Mouse (Mus musculus) CH12.LX (cell line): ENCODE data around the gene Sds. TPM values are rescaled to one million over a fixed set of nuclear protein-coding genes. Genes with fewer than 3 reads are reported as not detected.

Experiments used
- DNase-seq: peaks from one replicate; pipeline ENCODE4 v3.0.0-alpha.2; 2013; ENCODE audit errors: extremely low read depth
- H3K27ac ChIP-seq: 2 replicates; pipeline ENCODE4 v1.5.1; 2012; ENCODE audit warnings: low read depth, mild to moderate bottlenecking, control low read depth, moderate library complexity; ENCODE audit not compliant: insufficient read depth
- H3K27me3 ChIP-seq: replicated peaks from 2 replicates; pipeline ENCODE3; 2012; ENCODE audit warnings: inconsistent platforms
- H3K36me3 ChIP-seq, 2 experiments: replicated peaks in 1 of 2; 2 replicates each; pipeline versions ENCODE3 to v1.6.1; 2012; ENCODE audit warnings: inconsistent platforms in 1 of 2, low read length in 1 of 2, mild to moderate bottlenecking in 1 of 2, mixed read lengths in 1 of 2, moderate library complexity in 1 of 2; ENCODE audit not compliant: control insufficient read depth in 1 of 2, insufficient read depth in 1 of 2
- H3K4me1 ChIP-seq, 2 experiments: 2 replicates each; pipeline ENCODE4 v1.6.1; 2012; ENCODE audit warnings: inconsistent platforms in 1 of 2, moderate library complexity in 1 of 2; ENCODE audit not compliant: insufficient read depth in 2 of 2, control insufficient read depth in 1 of 2
- H3K4me2 ChIP-seq: 2 replicates; pipeline ENCODE4 v1.6.1; 2012; ENCODE audit warnings: low read depth, mild to moderate bottlenecking, control low read depth; ENCODE audit not compliant: poor library complexity, insufficient read depth, severe bottlenecking
- H3K4me3 ChIP-seq, 3 experiments: fragments of 150-350 bp in 1 of 3; sonication (generic) in 1 of 3; replicated peaks in 1 of 3; 2 replicates each; pipeline versions ENCODE3 to v1.5.1; 2011 to 2012; ENCODE audit warnings: low read depth in 2 of 3, low read length in 2 of 3, mild to moderate bottlenecking in 2 of 3, moderate library complexity in 2 of 3, control low read depth in 1 of 3, improper control_type of control experiment in 1 of 3, inconsistent platforms in 1 of 3, mixed read lengths in 1 of 3; ENCODE audit not compliant: poor library complexity in 1 of 3
- H3K79me2 ChIP-seq: replicated peaks from 2 replicates; pipeline ENCODE4 v1.6.1; 2012; ENCODE audit warnings: mild to moderate bottlenecking, moderate library complexity; ENCODE audit not compliant: control insufficient read depth, poor library complexity, insufficient read depth, severe bottlenecking; ENCODE audit errors: extremely low read depth
- H3K9ac ChIP-seq: 2 replicates; pipeline ENCODE4 v1.6.1; 2012; ENCODE audit warnings: low read depth, mild to moderate bottlenecking, control low read depth, moderate library complexity; ENCODE audit not compliant: insufficient read depth
- H3K9me3 ChIP-seq: replicated peaks from 2 replicates; pipeline ENCODE3; 2012; ENCODE audit warnings: low read length, inconsistent platforms, mixed read lengths
- BHLHE40 ChIP-seq: IDR thresholded peaks from 2 replicates; pipeline ENCODE4 v1.6.1; 2011; ENCODE audit warnings: mild to moderate bottlenecking, low read depth, low read length, improper control_type of control experiment
- CTCF ChIP-seq, 2 experiments: IDR thresholded peaks in 1 of 2; conservative IDR thresholded peaks in 1 of 2; 2 replicates each; pipeline ENCODE4 v1.5.1; 2011 to 2012; ENCODE audit warnings: low read depth in 2 of 2, low read length in 2 of 2, improper control_type of control experiment in 1 of 2, inconsistent platforms in 1 of 2, mild to moderate bottlenecking in 1 of 2, moderate library complexity in 1 of 2
- ELF1 ChIP-seq: IDR thresholded peaks from 2 replicates; pipeline ENCODE4 v1.6.1; 2014; ENCODE audit warnings: low read depth, mild to moderate bottlenecking, inconsistent platforms, low read length, improper control_type of control experiment
- ETS1 ChIP-seq: conservative IDR thresholded peaks from 2 replicates; pipeline ENCODE4 v1.6.1; 2012; ENCODE audit warnings: low read depth, mild to moderate bottlenecking, inconsistent platforms, low read length, improper control_type of control experiment, moderate library complexity
- JUN ChIP-seq: IDR thresholded peaks from 2 replicates; pipeline ENCODE4 v1.6.1; 2011; ENCODE audit warnings: low read depth, mild to moderate bottlenecking, low read length, improper control_type of control experiment, moderate library complexity; ENCODE audit not compliant: insufficient read depth
- JUND ChIP-seq: conservative IDR thresholded peaks from 2 replicates; pipeline ENCODE4 v1.6.1; 2011; ENCODE audit warnings: low read depth, low read length, improper control_type of control experiment
- KAT2A ChIP-seq: IDR thresholded peaks from 2 replicates; pipeline ENCODE4 v1.6.1; 2012; ENCODE audit warnings: low read length, improper control_type of control experiment, inconsistent platforms; ENCODE audit not compliant: insufficient replicate concordance
- MAFK ChIP-seq: IDR thresholded peaks from 2 replicates; pipeline ENCODE4 v1.6.1; 2011; ENCODE audit warnings: low read length, improper control_type of control experiment; ENCODE audit not compliant: insufficient replicate concordance
- MXI1 ChIP-seq: IDR thresholded peaks from 2 replicates; pipeline ENCODE4 v1.6.1; 2011; ENCODE audit warnings: mild to moderate bottlenecking, low read depth, low read length, improper control_type of control experiment
- MYC ChIP-seq: IDR thresholded peaks from 2 replicates; pipeline ENCODE4 v1.6.1; 2011; ENCODE audit warnings: low read depth, mild to moderate bottlenecking, improper control_type of control experiment, low read length
- RAD21 ChIP-seq: IDR thresholded peaks from 2 replicates; pipeline ENCODE4 v1.6.1; 2011; ENCODE audit warnings: low read depth, mild to moderate bottlenecking, low read length, improper control_type of control experiment, moderate library complexity
- TBP ChIP-seq: conservative IDR thresholded peaks from 2 replicates; pipeline ENCODE4 v1.6.1; 2011; ENCODE audit warnings: low read depth, low read length, improper control_type of control experiment
- TCF12 ChIP-seq: IDR thresholded peaks from 2 replicates; pipeline ENCODE4 v1.6.1; 2014; ENCODE audit warnings: low read depth, mild to moderate bottlenecking, inconsistent platforms, low read length, improper control_type of control experiment
- USF1 ChIP-seq: IDR thresholded peaks from 2 replicates; pipeline ENCODE4 v1.6.1; 2014; ENCODE audit warnings: low read depth, mild to moderate bottlenecking, inconsistent platforms, low read length, improper control_type of control experiment
- USF2 ChIP-seq: conservative IDR thresholded peaks from 2 replicates; pipeline ENCODE4 v1.6.1; 2011; ENCODE audit warnings: low read depth, low read length, improper control_type of control experiment
- dilution Hi-C: fragments of 300-500 bp; cut with MboI; formaldehyde crosslinking; loops from 2 replicates; pipeline ENCODE4 v1.14.3; 2020; ENCODE audit warnings: low sequenced_read_pairs; ENCODE audit not compliant: extremely low pct_unique_long_range_greater_than_20kb, extremely low pct_ligation_motif_present
- in situ Hi-C: fragments of 300-500 bp; cut with MboI; formaldehyde crosslinking; loops from 3 replicates; pipeline ENCODE4 v1.14.3; 2019; ENCODE audit warnings: low sequenced_read_pairs, low pct_ligation_motif_present, low pct_unique_long_range_greater_than_20kb, mixed read lengths
- polyA plus RNA-seq: library from polyadenylated mRNA; unstranded; fragments of >175 nt; gene quantifications from 2 replicates; pipeline ENCODE4 v1.2.1, GENCODE M21; 2012; ENCODE audit warnings: low read depth; ENCODE audit not compliant: insufficient read length
- total RNA-seq, 2 experiments: library from RNA; depleted of rRNA; stranded (reverse); fragments of 300-350 nt in 1 of 2; fragments of >200 nt in 1 of 2; gene quantifications; 2 replicates each; pipeline ENCODE4 v1.2.3; 2012 to 2014

Gene Sds
- total and polyA plus RNA-seq, 3 experiments: 0.76 TPM; not detected in 2

DNA sequence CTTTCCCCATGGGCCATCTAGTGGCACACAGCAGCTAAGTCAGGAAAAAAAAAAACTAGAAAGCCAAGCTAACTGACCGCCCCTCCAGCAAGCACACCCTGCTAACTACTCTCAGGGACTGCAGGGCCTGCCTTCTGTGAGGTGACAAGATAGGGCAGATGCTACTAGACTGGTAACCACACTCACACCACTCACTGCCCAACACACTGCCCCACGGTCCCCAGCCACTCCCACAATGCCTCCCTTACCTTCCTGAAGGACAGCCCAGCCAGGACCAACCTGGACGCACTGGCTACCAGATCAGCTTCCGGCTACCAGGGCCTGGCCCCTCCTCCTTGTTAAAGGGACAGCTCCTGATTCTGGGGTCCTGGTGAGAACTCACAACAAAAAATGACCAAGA, 9.3 kb upstream of the Sds start:
- no peak for DNase-seq
- TF ChIP-seq ETS1 (no peak), ELF1 (0 out of 2 replicates have a peak, but pooled peaks have one; percentile 36)

DNA sequence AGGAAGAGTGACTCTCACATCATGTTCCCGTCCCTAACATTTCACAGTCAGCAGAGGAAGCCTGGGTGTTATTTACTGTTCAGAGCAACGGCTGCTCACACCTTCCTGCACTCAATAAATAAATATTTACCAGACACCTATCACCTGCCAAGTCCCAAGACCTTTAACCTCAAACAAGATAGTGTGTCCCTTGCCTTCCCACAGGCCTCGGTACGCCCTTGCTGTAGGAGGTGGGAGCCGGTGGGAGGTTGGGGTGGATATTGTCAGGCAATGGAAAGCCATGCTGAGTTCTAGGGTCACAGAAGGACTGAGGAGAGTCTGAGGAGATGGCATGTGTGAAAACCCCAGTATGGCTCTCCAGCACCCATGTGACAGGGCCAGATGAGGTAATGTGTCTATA, 8.0 kb upstream of the Sds start:
- Histone ChIP-seq H3K27me3 (peaks cover 61% of the 10 kb centered on the region), H3K4me3 (no peak overlapping the region), H3K79me2 (no peaks in the 10 kb centered on the region), H3K27ac (no peak overlapping the region), H3K36me3 (no peaks in the 10 kb centered on the region), H3K9ac (no peak overlapping the region), H3K4me1 (no peaks in the 10 kb centered on the region), H3K4me2 (no peak overlapping the region), H3K9me3 (peaks cover 15% of the 10 kb centered on the region)
- in situ Hi-C loops: no loop called here
- no peak for DNase-seq
- dilution Hi-C loops: no loop called here
- TF ChIP-seq JUND (no peak), MXI1 (no peak), USF2 (no peak), TBP (no peak), USF1 (no peak), KAT2A (no peak), RAD21 (no peak)

More for the DNA sequence above, 9.3 kb upstream of the Sds start:
- no peaks in the 10 kb centered on the region for H3K79me2 ChIP-seq
- in situ Hi-C loops (no loop called here), dilution Hi-C loops (no loop called here)
- peaks cover 0 to 10% of the 10 kb centered on the region in 2 experiments; a peak in 2 of 4 replicates for H3K4me1 ChIP-seq
- no peaks in the 10 kb centered on the region for H3K36me3 ChIP-seq
- H3K9ac ChIP-seq: no peak overlapping the region
- H3K9me3 ChIP-seq: peaks cover 15% of the 10 kb centered on the region
- H3K27ac ChIP-seq: no peak overlapping the region
- H3K4me3 ChIP-seq: no peak overlapping the region
- no peak overlapping the region for H3K4me2 ChIP-seq
- H3K27me3 ChIP-seq: peaks cover 63% of the 10 kb centered on the region

DNA sequence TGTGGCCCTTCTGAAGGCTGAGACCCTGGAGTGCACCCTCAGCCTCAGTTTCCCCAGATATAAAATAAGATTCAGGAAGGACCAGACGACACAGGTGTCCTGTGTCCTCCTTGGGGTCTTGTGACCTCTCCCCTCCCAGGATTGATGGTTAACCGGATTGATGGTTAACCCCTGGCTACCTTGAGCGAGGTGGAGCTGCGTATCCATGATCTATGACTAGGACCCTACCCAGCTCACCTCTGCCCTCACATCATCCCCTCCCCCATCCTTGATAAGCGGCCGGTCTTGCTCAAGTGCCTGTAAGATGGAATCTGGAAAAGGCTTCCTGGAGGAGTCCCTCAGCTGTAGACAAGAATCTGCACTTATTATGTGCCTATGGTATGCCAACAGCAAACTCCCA, 7.5 kb upstream of the Sds start:
- H3K79me2 ChIP-seq: no peaks in the 10 kb centered on the region
- H3K9me3 ChIP-seq: peaks cover 13% of the 10 kb centered on the region
- H3K9ac ChIP-seq: no peak overlapping the region
- H3K4me2 ChIP-seq: no peak overlapping the region
- DNase-seq: no peak
- dilution Hi-C loops: no loop called here
- H3K4me1 ChIP-seq: no peaks in the 10 kb centered on the region
- no peaks in the 10 kb centered on the region for H3K36me3 ChIP-seq
- peaks cover 61% of the 10 kb centered on the region for H3K27me3 ChIP-seq
- H3K27ac ChIP-seq: no peak overlapping the region
- H3K4me3 ChIP-seq: no peak overlapping the region
- TF ChIP-seq MAFK (no peak), CTCF (conservative IDR thresholded peaks at IDR 0.05 in 1 of 2, IDR thresholded peaks at IDR 0.05 in 1 of 2; ENCODE audit: low read depth in 2 of 2, low read length in 2 of 2) (no peak), ETS1 (no peak), JUND (no peak), USF1 (no peak), BHLHE40 (no peak), TCF12 (no peak), MYC (no peak), RAD21 (no peak), JUN (no peak), TBP (no peak)
- in situ Hi-C loops: no loop called here
